Mouse (Mus musculus): Measurements from ENCODE around the gene Armcx4. TPM values are rescaled to one million over a fixed set of nuclear protein-coding genes. Genes with fewer than 3 reads are reported as not detected.
"Not testable (repeated sequence)": the region's sequence is repeated elsewhere in the genome, so short reads cannot be mapped to it uniquely, and the experiment has no call there.

Armcx4 gene
- 0.32 to 1.6 TPM (median 0.38 TPM) in 3 replicates for total RNA-seq (2017)

GRCm38 (mm10) chrX:134686267-134686666 lies at the start of gene Armcx4:
Armcx4 (plus strand) TSS chrX:134686519.
- no peak for ATAC-seq (replicated peaks; ENCODE audit: insufficient number of reproducible peaks, low FRiP score, low TSS enrichment, poor library complexity, severe bottlenecking)

GRCm38 (mm10) chrX:134641000-134641760 lies 45.1 kb upstream of the Armcx4 start:
- ATAC-seq (replicated peaks; ENCODE audit: insufficient number of reproducible peaks, low FRiP score, low TSS enrichment, poor library complexity, severe bottlenecking), result no peak

- no peak for ATAC-seq (replicated peaks; ENCODE audit: insufficient number of reproducible peaks, low FRiP score, low TSS enrichment, poor library complexity, severe bottlenecking)
These were observed 40.0 kb upstream of the Armcx4 start for GRCm38 (mm10) chrX:134646338-134646737.

- ATAC-seq (replicated peaks; ENCODE audit: insufficient number of reproducible peaks, low FRiP score, low TSS enrichment, poor library complexity, severe bottlenecking), result no peak
These were observed 38.9 kb upstream of the Armcx4 start for GRCm38 (mm10) chrX:134647421-134647820.

GRCm38 (mm10) chrX:134648031-134648692 lies 38.2 kb upstream of the Armcx4 start:
- 0 out of 2 replicates have a peak, but pooled peaks have one; percentile 40 for ATAC-seq (replicated peaks; ENCODE audit: insufficient number of reproducible peaks, low FRiP score, low TSS enrichment, poor library complexity, severe bottlenecking)

GRCm38 (mm10) chrX:134652061-134652460 lies 34.3 kb upstream of the Armcx4 start:
- ATAC-seq (replicated peaks; ENCODE audit: insufficient number of reproducible peaks, low FRiP score, low TSS enrichment, poor library complexity, severe bottlenecking), result no peak

GRCm38 (mm10) chrX:134661586-134661985 lies 24.7 kb upstream of the Armcx4 start:
- ATAC-seq (replicated peaks; ENCODE audit: insufficient number of reproducible peaks, low FRiP score, low TSS enrichment, poor library complexity, severe bottlenecking), result no peak

GRCm38 (mm10) chrX:134675022-134675421 lies 11.3 kb upstream of the Armcx4 start:
- no peak for ATAC-seq (replicated peaks; ENCODE audit: insufficient number of reproducible peaks, low FRiP score, low TSS enrichment, poor library complexity, severe bottlenecking)

GRCm38 (mm10) chrX:134675959-134676358 lies 10.4 kb upstream of the Armcx4 start:
- no peak for ATAC-seq (replicated peaks; ENCODE audit: insufficient number of reproducible peaks, low FRiP score, low TSS enrichment, poor library complexity, severe bottlenecking)

- no peak for ATAC-seq (replicated peaks; ENCODE audit: insufficient number of reproducible peaks, low FRiP score, low TSS enrichment, poor library complexity, severe bottlenecking)
These were observed 1.4 kb upstream of the Armcx4 start for GRCm38 (mm10) chrX:134684936-134685335.

GRCm38 (mm10) chrX:134686739-134687171 lies 436 bp downstream of the Armcx4 start:
- no peak for ATAC-seq (replicated peaks; ENCODE audit: insufficient number of reproducible peaks, low FRiP score, low TSS enrichment, poor library complexity, severe bottlenecking)

GRCm38 (mm10) chrX:134689676-134690075 lies 3.4 kb downstream of the Armcx4 start:
- no peak for ATAC-seq (replicated peaks; ENCODE audit: insufficient number of reproducible peaks, low FRiP score, low TSS enrichment, poor library complexity, severe bottlenecking)

- no peak for ATAC-seq (replicated peaks; ENCODE audit: insufficient number of reproducible peaks, low FRiP score, low TSS enrichment, poor library complexity, severe bottlenecking)
These were observed 4.7 kb downstream of the Armcx4 start for GRCm38 (mm10) chrX:134690871-134691539.

GRCm38 (mm10) chrX:134691540-134691935 lies 5.2 kb downstream of the Armcx4 start:
- ATAC-seq (replicated peaks; ENCODE audit: insufficient number of reproducible peaks, low FRiP score, low TSS enrichment, poor library complexity, severe bottlenecking), result no peak

- ATAC-seq (replicated peaks; ENCODE audit: insufficient number of reproducible peaks, low FRiP score, low TSS enrichment, poor library complexity, severe bottlenecking), result no peak
These were observed 30.5 kb downstream of the Armcx4 start for GRCm38 (mm10) chrX:134716863-134717262.

GRCm38 (mm10) chrX:134717752-134718308 lies 31.5 kb downstream of the Armcx4 start, which contains the start of gene Armcx1:
Armcx1 (plus strand) TSS chrX:134717963.
- no peak for ATAC-seq (replicated peaks; ENCODE audit: insufficient number of reproducible peaks, low FRiP score, low TSS enrichment, poor library complexity, severe bottlenecking)

- no peak for ATAC-seq (replicated peaks; ENCODE audit: insufficient number of reproducible peaks, low FRiP score, low TSS enrichment, poor library complexity, severe bottlenecking)
These were observed 32.2 kb downstream of the Armcx4 start for GRCm38 (mm10) chrX:134718524-134718923.

GRCm38 (mm10) chrX:134723762-134724161 lies 37.4 kb downstream of the Armcx4 start:
- ATAC-seq (replicated peaks; ENCODE audit: insufficient number of reproducible peaks, low FRiP score, low TSS enrichment, poor library complexity, severe bottlenecking), result not testable (repeated sequence)

GRCm38 (mm10) chrX:134729778-134730177 lies 43.5 kb downstream of the Armcx4 start:
- ATAC-seq (replicated peaks; ENCODE audit: insufficient number of reproducible peaks, low FRiP score, low TSS enrichment, poor library complexity, severe bottlenecking), result no peak
